Mouse (Mus musculus): ENCODE results near the gene Vmn2r39. TPM values are rescaled to one million over a fixed set of nuclear protein-coding genes. Genes with fewer than 3 reads are reported as not detected.

The Vmn2r39 gene
- polyA plus RNA-seq (2014; fragmentation: Illumina TruSeq; extraction: RNeasy Lipid Tissue Mini Kit (QIAGEN cat#74804); ENCODE audit: low read depth, low replicate concordance) = not detected

GRCm38 (mm10) chr7:9030698-9031097, at the start of gene Vmn2r39:
TSS of gene Vmn2r39 (minus strand) at chr7:9030798.

Other genes starting within 250 kb of the Vmn2r39 start
- gene Vmn2r40, start 99.4 kb downstream of the Vmn2r39 start, polyA plus RNA-seq (2014; fragmentation: Illumina TruSeq; extraction: RNeasy Lipid Tissue Mini Kit (QIAGEN cat#74804); ENCODE audit: low read depth, low replicate concordance) = not detected
- gene Vmn2r38, start 67.1 kb upstream of the Vmn2r39 start, polyA plus RNA-seq (2014; fragmentation: Illumina TruSeq; extraction: RNeasy Lipid Tissue Mini Kit (QIAGEN cat#74804); ENCODE audit: low read depth, low replicate concordance) = not detected
- not detected for gene Vmn2r37, start 192.9 kb upstream of the Vmn2r39 start, polyA plus RNA-seq (2014; fragmentation: Illumina TruSeq; extraction: RNeasy Lipid Tissue Mini Kit (QIAGEN cat#74804); ENCODE audit: low read depth, low replicate concordance)

All from heart, adult 10 weeks (tissue).